Mouse (Mus musculus): ENCODE results near the gene Sympk. TPM values are rescaled to one million over a fixed set of nuclear protein-coding genes. Genes with fewer than 3 reads are reported as not detected.

Gene Sympk
- polyA plus RNA-seq (2015; fragmentation: Nextera tagmentation; extraction: Ambion mirVana) = 28.8 and 32.7 TPM in 2 replicates

GRCm38 (mm10) chr7:19024096-19024506 is at the start of gene Sympk:
Gene Sympk (plus strand): TSS chr7:19024377.
- H3K36me3 ChIP-seq = peaks cover 5% of the 10 kb centered on the region
- under 1% methylated on average over 42 of the region's 50 CpGs for whole genome bisulfite sequencing
- ATAC-seq (ENCODE audit: insufficient number of reproducible peaks, low FRiP score, low TSS enrichment, low read depth) = peak; percentile 92
- H3K4me3 ChIP-seq = peak within 1 kb of the TSS; percentile 95
- peaks cover 40% of the 10 kb centered on the region for H3K27me3 ChIP-seq
- H3K27ac ChIP-seq = peak within 1 kb of the TSS; percentile 61
- H3K4me1 ChIP-seq = peaks cover 29% of the 10 kb centered on the region
- peak within 1 kb of the TSS; percentile 89 for H3K9ac ChIP-seq
- peak within 1 kb of the TSS; percentile 81 for H3K4me2 ChIP-seq
- no peaks in the 10 kb centered on the region for H3K9me3 ChIP-seq

GRCm38 (mm10) chr7:18978381-18978780 is 45.8 kb upstream of the Sympk start:
- no peak overlapping the region for H3K4me2 ChIP-seq
- WGBS = 80% methylated on average over 9 of the region's 9 CpGs
- H3K9ac ChIP-seq = no peak overlapping the region
- ATAC-seq (ENCODE audit: insufficient number of reproducible peaks, low FRiP score, low TSS enrichment, low read depth) = no peak
- no peak overlapping the region for H3K4me3 ChIP-seq
- no peak overlapping the region for H3K27ac ChIP-seq
- no peaks in the 10 kb centered on the region for H3K36me3 ChIP-seq
- no peaks in the 10 kb centered on the region for H3K27me3 ChIP-seq
- no peaks in the 10 kb centered on the region for H3K9me3 ChIP-seq
- H3K4me1 ChIP-seq = no peaks in the 10 kb centered on the region

- no peak overlapping the region for H3K27ac ChIP-seq
- H3K9ac ChIP-seq = no peak overlapping the region
- H3K36me3 ChIP-seq = no peaks in the 10 kb centered on the region
- no peak overlapping the region for H3K4me2 ChIP-seq
- ATAC-seq (ENCODE audit: insufficient number of reproducible peaks, low FRiP score, low TSS enrichment, low read depth) = no peak
- 76% methylated on average over 2 of the region's 2 CpGs for WGBS
- H3K4me3 ChIP-seq = no peak overlapping the region
- H3K27me3 ChIP-seq = peaks cover 1% of the 10 kb centered on the region
- peaks cover 12% of the 10 kb centered on the region for H3K4me1 ChIP-seq
- H3K9me3 ChIP-seq = no peaks in the 10 kb centered on the region
These were observed 37.7 kb upstream of the Sympk start for GRCm38 (mm10) chr7:18986503-18986902.

- 62% methylated on average over 2 of the region's 2 CpGs for WGBS
These were observed 37.1 kb upstream of the Sympk start, which contains the start of gene Nanos2 for GRCm38 (mm10) chr7:18987100-18987499. Gene Nanos2 (plus strand): TSS chr7:18987400.

GRCm38 (mm10) chr7:18987747-18988146 is 36.4 kb upstream of the Sympk start:
- Histone ChIP-seq H3K36me3 (no peaks in the 10 kb centered on the region), H3K27ac (no peak overlapping the region), H3K4me1 (peaks cover 25% of the 10 kb centered on the region), H3K27me3 (peaks cover 10% of the 10 kb centered on the region), H3K9ac (no peak overlapping the region), H3K9me3 (no peaks in the 10 kb centered on the region), H3K4me2 (no peak overlapping the region), H3K4me3 (no peak overlapping the region)
- WGBS = 69% methylated on average over 13 of the region's 13 CpGs
- no peak for ATAC-seq (ENCODE audit: insufficient number of reproducible peaks, low FRiP score, low TSS enrichment, low read depth)

More at GRCm38 (mm10) chr7:18987100-18987499, 37.1 kb upstream of the Sympk start, which contains the start of gene Nanos2:
- peaks cover 18% of the 10 kb centered on the region for H3K4me1 ChIP-seq
- no peaks in the 10 kb centered on the region for H3K9me3 ChIP-seq
- no peak within 1 kb of the TSS for H3K4me3 ChIP-seq
- H3K4me2 ChIP-seq = no peak within 1 kb of the TSS
- H3K27me3 ChIP-seq = peaks cover 6% of the 10 kb centered on the region
- H3K27ac ChIP-seq = no peak within 1 kb of the TSS
- no peak within 1 kb of the TSS for H3K9ac ChIP-seq
- no peaks in the 10 kb centered on the region for H3K36me3 ChIP-seq
- ATAC-seq (ENCODE audit: insufficient number of reproducible peaks, low FRiP score, low TSS enrichment, low read depth) = no peak

GRCm38 (mm10) chr7:18988780-18989179 is 35.4 kb upstream of the Sympk start:
- Histone ChIP-seq H3K27ac (no peak overlapping the region), H3K9me3 (no peaks in the 10 kb centered on the region), H3K4me1 (peaks cover 30% of the 10 kb centered on the region), H3K4me2 (no peak overlapping the region), H3K36me3 (no peaks in the 10 kb centered on the region), H3K9ac (no peak overlapping the region), H3K27me3 (peaks cover 15% of the 10 kb centered on the region), H3K4me3 (no peak overlapping the region)
- no peak for ATAC-seq (ENCODE audit: insufficient number of reproducible peaks, low FRiP score, low TSS enrichment, low read depth)
- WGBS = 65% methylated on average over 6 of the region's 6 CpGs

- Histone ChIP-seq H3K27me3 (peaks cover 15% of the 10 kb centered on the region), H3K9ac (no peak overlapping the region), H3K4me1 (peaks cover 32% of the 10 kb centered on the region), H3K4me2 (peak overlapping the region; percentile 89), H3K36me3 (no peaks in the 10 kb centered on the region), H3K27ac (peak overlapping the region; percentile 91), H3K4me3 (peak overlapping the region; percentile 59), H3K9me3 (no peaks in the 10 kb centered on the region)
- ATAC-seq (ENCODE audit: insufficient number of reproducible peaks, low FRiP score, low TSS enrichment, low read depth) = no peak
- WGBS = 7% methylated on average over 5 of the region's 5 CpGs
These were observed 34.2 kb upstream of the Sympk start for GRCm38 (mm10) chr7:18989995-18990394.

- under 1% methylated on average over 36 of the region's 37 CpGs for WGBS
- peak; percentile 93 for ATAC-seq (ENCODE audit: insufficient number of reproducible peaks, low FRiP score, low TSS enrichment, low read depth)
- H3K9me3 ChIP-seq = no peaks in the 10 kb centered on the region
These were observed 33.4 kb upstream of the Sympk start, which contains the start of gene Mypop for GRCm38 (mm10) chr7:18990601-18991295. Gene Mypop (plus strand): TSS chr7:18991245.

GRCm38 (mm10) chr7:18991660-18992293 is 32.4 kb upstream of the Sympk start:
- Histone ChIP-seq H3K36me3 (no peaks in the 10 kb centered on the region), H3K9me3 (no peaks in the 10 kb centered on the region), H3K4me1 (peaks cover 36% of the 10 kb centered on the region), H3K9ac (peak overlapping the region; percentile 47), H3K27me3 (peaks cover 15% of the 10 kb centered on the region), H3K4me2 (peak overlapping the region; percentile 89), H3K4me3 (peak overlapping the region; percentile 59), H3K27ac (no peak overlapping the region; the same call in 1 of the 2 replicates)
- 1% methylated on average over 59 of the region's 59 CpGs for WGBS
- no peak for ATAC-seq (ENCODE audit: insufficient number of reproducible peaks, low FRiP score, low TSS enrichment, low read depth)

More at GRCm38 (mm10) chr7:18990601-18991295, 33.4 kb upstream of the Sympk start, which contains the start of gene Mypop:
- peaks cover 36% of the 10 kb centered on the region for H3K4me1 ChIP-seq
- peaks cover 15% of the 10 kb centered on the region for H3K27me3 ChIP-seq
- peak within 1 kb of the TSS; percentile 91 for H3K27ac ChIP-seq
- no peaks in the 10 kb centered on the region for H3K36me3 ChIP-seq
- H3K9ac ChIP-seq = peak within 1 kb of the TSS; percentile 47
- peak within 1 kb of the TSS; percentile 59 for H3K4me3 ChIP-seq
- H3K4me2 ChIP-seq = peak within 1 kb of the TSS; percentile 89

GRCm38 (mm10) chr7:18992294-18992675 is 31.9 kb upstream of the Sympk start:
- Histone ChIP-seq H3K4me2 (peak overlapping the region; percentile 89), H3K9ac (peak overlapping the region; percentile 47), H3K9me3 (no peaks in the 10 kb centered on the region), H3K36me3 (0 out of 2 replicates have a peak, but pooled peaks cover 1% of the 10 kb centered on the region), H3K27ac (no peak overlapping the region), H3K4me3 (peak overlapping the region; percentile 59), H3K4me1 (peaks cover 36% of the 10 kb centered on the region), H3K27me3 (peaks cover 15% of the 10 kb centered on the region)
- under 1% methylated on average over 22 of the region's 31 CpGs for WGBS
- ATAC-seq (ENCODE audit: insufficient number of reproducible peaks, low FRiP score, low TSS enrichment, low read depth) = no peak

GRCm38 (mm10) chr7:18993036-18993435 is 31.1 kb upstream of the Sympk start:
- H3K9ac ChIP-seq = no peak overlapping the region
- H3K9me3 ChIP-seq = no peaks in the 10 kb centered on the region
- H3K4me2 ChIP-seq = peak overlapping the region; percentile 89
- no peak overlapping the region for H3K27ac ChIP-seq
- H3K4me3 ChIP-seq = peak overlapping the region; percentile 59
- peaks cover 36% of the 10 kb centered on the region for H3K4me1 ChIP-seq
- H3K27me3 ChIP-seq = peaks cover 15% of the 10 kb centered on the region
- WGBS = 85% methylated on average over 5 of the region's 5 CpGs
- ATAC-seq (ENCODE audit: insufficient number of reproducible peaks, low FRiP score, low TSS enrichment, low read depth) = no peak
- H3K36me3 ChIP-seq = 0 out of 2 replicates have a peak, but pooled peaks cover 5% of the 10 kb centered on the region

GRCm38 (mm10) chr7:18998835-18999234 is 25.3 kb upstream of the Sympk start:
- no peaks in the 10 kb centered on the region for H3K27me3 ChIP-seq
- ATAC-seq (ENCODE audit: insufficient number of reproducible peaks, low FRiP score, low TSS enrichment, low read depth) = no peak
- H3K4me3 ChIP-seq = no peak overlapping the region
- H3K36me3 ChIP-seq = 0 out of 2 replicates have a peak, but pooled peaks cover 5% of the 10 kb centered on the region
- no peak overlapping the region for H3K4me2 ChIP-seq
- H3K4me1 ChIP-seq = peaks cover 30% of the 10 kb centered on the region
- H3K9ac ChIP-seq = no peak overlapping the region
- H3K27ac ChIP-seq = no peak overlapping the region
- no peaks in the 10 kb centered on the region for H3K9me3 ChIP-seq
- WGBS = 40% methylated on average over 9 of the region's 9 CpGs
